Mouse (Mus musculus) subcutaneous adipose tissue, adult 2 months (tissue): Measurements from ENCODE around the gene Olfr1326-ps1. TPM values are rescaled to one million over a fixed set of nuclear protein-coding genes. Genes with fewer than 3 reads are reported as not detected.

ENCODE experiments used
- polyA plus RNA-seq: library from polyadenylated mRNA; depleted of rRNA; stranded (reverse); fragments of >200 nt; gene quantifications from 2 replicates; pipeline ENCODE4 v1.2.3, GENCODE M21; 2012; ENCODE audit warnings: low replicate concordance; rRNA removed

The Olfr1326-ps1 gene
- not detected in 2 replicates for polyA plus RNA-seq

DNA sequence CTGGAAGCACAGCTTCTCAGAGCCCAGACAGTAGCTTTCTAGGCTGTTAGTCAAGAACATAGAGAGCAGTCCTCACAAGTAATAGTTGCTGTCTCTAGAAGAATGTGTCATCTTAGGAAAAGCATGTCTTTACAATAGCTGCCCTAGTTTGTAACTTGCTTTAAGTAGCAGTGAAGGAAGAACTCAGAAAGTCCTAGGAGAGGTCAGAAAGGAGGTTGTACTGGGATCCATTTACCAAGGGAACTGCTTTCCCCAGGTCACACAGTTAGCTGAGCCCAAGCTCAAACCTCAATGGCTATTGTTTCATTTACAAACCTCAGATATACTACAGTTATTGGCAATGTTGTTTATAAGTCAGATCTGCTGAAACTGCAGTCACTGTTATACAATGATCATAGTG lies at the start of gene Olfr1326-ps1:
TSS of gene Olfr1326-ps1 (minus strand) at position 101 of the 400 bp plus-strand sequence.

DNA sequence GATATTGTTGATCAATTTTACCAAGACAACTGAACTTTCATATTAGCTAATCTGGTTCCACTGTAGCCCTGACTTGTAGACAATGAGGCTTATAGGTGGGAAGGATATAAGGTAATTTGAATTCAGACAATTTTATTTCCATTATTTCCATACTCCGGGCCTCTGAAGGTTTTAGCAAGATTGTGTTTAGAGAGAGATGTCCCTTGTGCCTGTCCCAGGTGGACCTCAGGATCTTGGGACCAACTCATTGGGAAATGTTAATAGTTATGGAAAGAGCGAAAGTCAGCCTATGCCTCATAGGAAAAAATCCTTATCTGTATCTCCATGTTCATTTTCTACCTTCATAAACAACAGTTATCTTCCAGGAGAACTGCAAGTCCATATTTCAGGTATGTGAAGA lies 17.7 kb upstream of the Olfr1326-ps1 start, which contains the start of gene Olfr1325:
TSS of gene Olfr1325 (plus strand) at position 301 of the 400 bp plus-strand sequence.

Other genes with a start within 250 kb of the Olfr1326-ps1 start
- 14.5 and 58.4 TPM in 2 replicates for gene Plxna3, start 245.8 kb downstream of the Olfr1326-ps1 start, polyA plus RNA-seq
- 101 and 103 TPM in 2 replicates for gene Lage3, start 221.3 kb downstream of the Olfr1326-ps1 start, polyA plus RNA-seq
- gene Ubl4a, start 201.7 kb downstream of the Olfr1326-ps1 start, polyA plus RNA-seq: 49.5 and 56.3 TPM in 2 replicates
- 25.2 and 30.4 TPM in 2 replicates for gene Slc10a3, start 201.5 kb downstream of the Olfr1326-ps1 start, polyA plus RNA-seq
- gene Fam3a, start 181.6 kb downstream of the Olfr1326-ps1 start, polyA plus RNA-seq: 50.5 and 59.2 TPM in 2 replicates
- gene Ikbkg, start 181.6 kb downstream of the Olfr1326-ps1 start, polyA plus RNA-seq: 18.2 and 22.3 TPM in 2 replicates
- 199 and 317 TPM in 2 replicates for gene G6pdx, start 145.7 kb downstream of the Olfr1326-ps1 start, polyA plus RNA-seq
- gene Gm6880, start 93.5 kb downstream of the Olfr1326-ps1 start, polyA plus RNA-seq: not detected in 2 replicates
- not detected in 2 replicates for gene Olfr1325, start 17.8 kb upstream of the Olfr1326-ps1 start, polyA plus RNA-seq
- not detected in 2 replicates for gene Gm5640, start 70.7 kb upstream of the Olfr1326-ps1 start, polyA plus RNA-seq
- not detected in 2 replicates for gene Gm6890, start 166.0 kb upstream of the Olfr1326-ps1 start, polyA plus RNA-seq